Mouse (Mus musculus) embryonic facial prominence, embryonic 13.5 days (tissue): Measurements from ENCODE around the gene Tcf7l1. TPM values are rescaled to one million over a fixed set of nuclear protein-coding genes. Genes with fewer than 3 reads are reported as not detected.

ENCODE experiments used
- ATAC-seq: fragments of 200-750 bp; cut with Nextera tagmentation; 2 replicates; pipeline ENCODE4 v1.8.0; 2017; ENCODE audit warnings: low read depth; ENCODE audit not compliant: insufficient number of reproducible peaks, insufficient read depth, low FRiP score, low TSS enrichment
- H3K27ac ChIP-seq: fragments of 300-500 bp; sonication (generic); 2 replicates; pipeline ENCODE4 v1.5.1; 2015; ENCODE audit warnings: moderate library complexity, mild to moderate bottlenecking, inconsistent platforms
- H3K27me3 ChIP-seq: fragments of 300-500 bp; sonication (generic); 2 replicates; pipeline ENCODE4 v1.6.1; 2015; ENCODE audit warnings: mild to moderate bottlenecking, inconsistent platforms
- H3K36me3 ChIP-seq: fragments of 300-500 bp; sonication (generic); 2 replicates; pipeline ENCODE4 v1.6.1; 2015; ENCODE audit warnings: mild to moderate bottlenecking, inconsistent platforms
- H3K4me1 ChIP-seq: fragments of 300-500 bp; sonication (generic); 2 replicates; pipeline ENCODE4 v1.6.1; 2015; ENCODE audit warnings: inconsistent platforms
- H3K4me2 ChIP-seq: fragments of 300-500 bp; sonication (generic); 2 replicates; pipeline ENCODE4 v1.6.1; 2015; ENCODE audit warnings: moderate library complexity, mild to moderate bottlenecking, inconsistent platforms
- H3K4me3 ChIP-seq: fragments of 300-500 bp; sonication (generic); 2 replicates; pipeline ENCODE4 v1.5.1; 2015; ENCODE audit warnings: mild to moderate bottlenecking, inconsistent platforms
- H3K9ac ChIP-seq: fragments of 300-500 bp; sonication (generic); 2 replicates; pipeline ENCODE4 v1.6.1; 2015; ENCODE audit warnings: mild to moderate bottlenecking, inconsistent platforms
- H3K9me3 ChIP-seq: fragments of 300-500 bp; sonication (generic); 2 replicates; pipeline ENCODE4 v1.6.1; 2016; ENCODE audit warnings: inconsistent platforms
- WGBS: fragments of 180-500 bp; shearing (Covaris S2); methylation state at CpG from one replicate; pipeline ENCODE4 v1.1.7; 2015; ENCODE audit warnings: mixed read lengths; 5-methylcytosine and 5-hydroxymethylcytosine counted together
- polyA plus RNA-seq: library from polyadenylated mRNA; unstranded; fragments of >200 nt; fragmentation: Nextera tagmentation; extraction: Ambion mirVana; gene quantifications from 2 replicates; pipeline ENCODE4 v1.2.1, GENCODE M21; 2015

Gene Tcf7l1
- polyA plus RNA-seq, 1 experiment from 2014 or later = 59.2 TPM

DNA sequence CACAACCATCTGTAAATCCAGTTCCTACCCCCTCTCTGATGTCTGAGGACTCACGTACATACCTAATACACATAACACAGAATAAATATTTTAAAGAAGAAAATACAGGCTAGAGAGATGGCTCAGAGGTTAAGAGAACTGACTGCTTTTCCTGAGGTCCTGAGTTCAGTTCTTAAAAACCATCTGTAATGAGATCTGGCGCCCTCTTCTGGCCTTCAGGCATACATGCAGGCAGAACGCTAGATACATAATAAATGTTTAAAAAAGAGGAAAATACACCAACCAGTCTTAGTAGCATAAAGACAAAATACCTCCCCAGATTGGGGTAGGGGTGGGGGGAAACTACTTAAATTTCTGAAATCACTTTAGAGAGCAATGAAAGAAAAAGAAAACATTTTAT, 131.0 kb downstream of the Tcf7l1 start:
- Histone ChIP-seq H3K36me3 (no peaks in the 10 kb centered on the region), H3K27me3 (no peaks in the 10 kb centered on the region), H3K9ac (no peak overlapping the region), H3K27ac (peak overlapping the region; percentile 97), H3K4me2 (no peak overlapping the region), H3K4me3 (no peak overlapping the region), H3K4me1 (peaks cover 92% of the 10 kb centered on the region), H3K9me3 (no peaks in the 10 kb centered on the region)
- WGBS = 55% methylated on average over 3 of the region's 3 CpGs
- no peak for ATAC-seq

DNA sequence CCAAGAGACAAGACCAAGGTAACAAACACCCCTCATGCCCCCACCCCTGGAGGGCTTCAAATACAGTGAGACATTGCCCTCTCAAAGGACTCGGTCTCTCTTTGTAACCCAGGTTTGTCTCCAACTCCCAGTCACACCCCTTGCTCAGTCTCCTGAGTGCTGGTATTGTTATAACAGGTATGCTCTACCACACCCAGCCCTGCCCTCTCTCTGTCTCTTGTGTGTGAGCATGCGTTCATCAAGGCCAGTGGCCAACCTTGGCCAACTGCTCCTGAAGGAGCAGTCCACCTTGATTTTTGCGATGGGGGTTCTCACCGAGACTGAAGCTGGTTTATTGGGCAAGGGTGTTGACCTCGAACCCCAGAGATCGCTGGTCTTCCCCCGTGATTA, 133.0 kb downstream of the Tcf7l1 start:
- H3K27ac ChIP-seq = peak overlapping the region; percentile 97
- peak overlapping the region; percentile 35 for H3K4me3 ChIP-seq
- H3K36me3 ChIP-seq = no peaks in the 10 kb centered on the region
- ATAC-seq = no peak
- peaks cover 91% of the 10 kb centered on the region for H3K4me1 ChIP-seq
- no peaks in the 10 kb centered on the region for H3K9me3 ChIP-seq
- 69% methylated on average over 7 of the region's 7 CpGs for WGBS
- no peaks in the 10 kb centered on the region for H3K27me3 ChIP-seq
- peak overlapping the region; percentile 55 for H3K9ac ChIP-seq
- peak overlapping the region; percentile 65 for H3K4me2 ChIP-seq

DNA sequence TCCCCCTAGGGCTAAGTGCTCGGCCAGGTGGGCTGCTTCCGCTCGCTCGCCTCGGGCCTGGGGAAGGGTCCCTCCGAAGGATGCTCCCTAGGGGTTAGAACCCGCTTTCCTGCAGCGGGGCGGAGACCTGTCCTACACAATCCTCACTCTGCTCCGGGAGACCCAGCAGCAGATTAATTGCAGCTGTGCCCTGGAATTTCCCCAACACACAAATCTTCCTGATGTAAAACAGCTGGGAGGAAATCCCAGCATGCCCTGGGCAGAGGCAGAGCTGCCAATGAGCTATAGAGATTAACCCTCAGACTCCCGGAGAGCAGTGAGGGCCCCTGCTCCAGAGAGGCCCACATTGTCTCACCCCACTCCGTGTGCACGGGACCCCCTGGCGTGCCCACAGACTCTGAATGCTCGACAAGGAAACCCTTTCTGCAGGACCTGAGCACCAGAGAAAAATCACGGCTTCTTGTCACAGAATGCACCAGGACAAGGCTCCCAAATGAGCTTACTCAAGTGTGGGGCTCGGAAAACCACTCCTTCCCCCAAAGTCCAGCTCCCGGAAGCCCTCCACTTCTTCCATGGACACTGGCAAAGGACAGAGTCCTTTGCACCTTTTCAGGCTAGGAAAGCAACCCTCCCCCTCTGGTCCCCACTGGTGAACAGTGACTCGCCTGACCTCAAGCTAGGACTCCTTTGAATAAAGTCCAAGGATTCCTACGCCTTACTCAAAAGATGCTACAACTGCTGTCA, 133.6 kb downstream of the Tcf7l1 start:
- H3K9ac ChIP-seq = peak overlapping the region; percentile 58
- H3K4me1 ChIP-seq = peaks cover 91% of the 10 kb centered on the region

DNA sequence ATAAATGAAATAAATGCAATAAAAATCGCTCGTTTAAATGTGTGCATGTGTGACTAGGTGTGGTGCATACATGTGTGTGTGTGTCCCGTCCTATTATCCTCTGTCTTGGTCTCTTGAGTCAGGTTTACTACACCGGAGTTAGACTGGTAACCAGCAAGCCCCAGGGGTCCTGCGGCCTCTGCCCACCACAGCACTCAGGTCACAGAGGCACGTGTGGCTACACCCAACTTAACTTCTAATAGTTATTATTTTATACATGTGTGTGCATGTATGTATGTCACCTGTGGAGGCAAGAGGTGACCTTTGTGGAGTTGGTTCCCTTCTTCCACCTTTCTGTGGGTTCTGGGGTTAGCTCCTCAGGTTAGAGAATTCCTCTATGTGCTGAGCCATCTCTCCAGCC, 134.7 kb downstream of the Tcf7l1 start:
- Histone ChIP-seq H3K4me1 (peaks cover 88% of the 10 kb centered on the region), H3K4me2 (peak overlapping the region; percentile 65; the same call in 1 of the 2 replicates), H3K36me3 (no peaks in the 10 kb centered on the region), H3K9ac (no peak overlapping the region), H3K27ac (peak overlapping the region; percentile 97), H3K9me3 (no peaks in the 10 kb centered on the region), H3K27me3 (no peaks in the 10 kb centered on the region), H3K4me3 (no peak overlapping the region)
- no peak for ATAC-seq
- WGBS = 79% methylated on average over 6 of the region's 6 CpGs

More for the DNA sequence above, 133.6 kb downstream of the Tcf7l1 start:
- Histone ChIP-seq H3K27ac (peak overlapping the region; percentile 97), H3K4me3 (peak overlapping the region; percentile 35), H3K36me3 (no peaks in the 10 kb centered on the region), H3K27me3 (no peaks in the 10 kb centered on the region), H3K9me3 (no peaks in the 10 kb centered on the region), H3K4me2 (peak overlapping the region; percentile 65)
- 10% methylated on average over 20 of the region's 20 CpGs for WGBS
- ATAC-seq = peak; percentile 89

DNA sequence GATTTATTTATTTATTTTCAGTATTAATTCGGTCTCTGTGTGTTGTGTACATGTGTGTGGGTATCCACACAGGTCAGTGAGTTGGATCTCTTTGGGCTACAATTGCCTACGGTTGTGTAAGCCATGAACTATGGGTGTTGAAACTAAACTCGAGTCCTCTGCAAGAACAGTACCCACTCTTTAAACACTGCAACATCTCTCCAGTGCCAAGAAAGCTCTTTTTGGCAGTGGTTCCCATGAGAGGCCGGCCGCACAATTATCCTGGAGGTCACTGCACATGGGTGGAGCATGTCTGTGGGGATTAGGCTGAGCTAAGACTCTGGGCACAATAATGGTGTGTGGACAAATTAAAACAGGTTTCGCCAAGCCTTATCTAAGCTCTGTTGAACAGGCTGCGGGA, 135.6 kb downstream of the Tcf7l1 start:
- Histone ChIP-seq H3K36me3 (peaks cover 8% of the 10 kb centered on the region; the same call in 1 of the 2 replicates), H3K4me1 (peaks cover 88% of the 10 kb centered on the region), H3K27me3 (no peaks in the 10 kb centered on the region), H3K4me3 (no peak overlapping the region), H3K27ac (peak overlapping the region; percentile 39), H3K9me3 (no peaks in the 10 kb centered on the region), H3K4me2 (no peak overlapping the region), H3K9ac (no peak overlapping the region)
- ATAC-seq = no peak
- 71% methylated on average over 7 of the region's 7 CpGs for WGBS

DNA sequence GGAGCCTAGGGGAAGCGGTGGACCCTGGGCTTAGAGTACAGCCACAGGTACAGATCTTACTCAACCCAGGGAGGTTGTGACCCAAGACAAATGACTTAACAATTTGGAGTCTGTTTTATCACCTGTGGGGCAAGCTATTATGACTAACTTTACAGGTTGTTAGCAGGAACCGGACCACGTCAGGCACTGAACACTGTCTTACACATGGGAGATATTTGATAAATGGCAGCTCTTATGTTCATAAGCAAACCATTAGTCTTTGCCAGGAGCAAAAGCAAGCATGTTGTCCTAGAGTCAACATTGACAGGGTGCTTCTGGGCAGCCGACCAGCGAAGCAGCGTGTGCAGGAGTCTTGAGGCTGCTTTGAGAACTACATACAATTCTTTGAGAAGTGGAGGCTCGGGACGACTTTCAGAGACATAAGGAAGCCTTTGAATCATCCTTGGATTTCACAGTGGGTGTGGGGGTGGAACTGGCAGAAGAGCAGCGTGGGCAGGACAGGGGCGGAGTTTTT, 138.7 kb downstream of the Tcf7l1 start:
- peak overlapping the region; percentile 39; the same call in 1 of the 2 replicates for H3K27ac ChIP-seq
- ATAC-seq = no peak
- WGBS = 61% methylated on average over 10 of the region's 10 CpGs
- H3K27me3 ChIP-seq = no peaks in the 10 kb centered on the region
- no peaks in the 10 kb centered on the region for H3K9me3 ChIP-seq
- H3K36me3 ChIP-seq = peaks cover 22% of the 10 kb centered on the region
- H3K9ac ChIP-seq = no peak overlapping the region
- H3K4me1 ChIP-seq = peaks cover 70% of the 10 kb centered on the region
- no peak overlapping the region for H3K4me3 ChIP-seq
- no peak overlapping the region for H3K4me2 ChIP-seq

DNA sequence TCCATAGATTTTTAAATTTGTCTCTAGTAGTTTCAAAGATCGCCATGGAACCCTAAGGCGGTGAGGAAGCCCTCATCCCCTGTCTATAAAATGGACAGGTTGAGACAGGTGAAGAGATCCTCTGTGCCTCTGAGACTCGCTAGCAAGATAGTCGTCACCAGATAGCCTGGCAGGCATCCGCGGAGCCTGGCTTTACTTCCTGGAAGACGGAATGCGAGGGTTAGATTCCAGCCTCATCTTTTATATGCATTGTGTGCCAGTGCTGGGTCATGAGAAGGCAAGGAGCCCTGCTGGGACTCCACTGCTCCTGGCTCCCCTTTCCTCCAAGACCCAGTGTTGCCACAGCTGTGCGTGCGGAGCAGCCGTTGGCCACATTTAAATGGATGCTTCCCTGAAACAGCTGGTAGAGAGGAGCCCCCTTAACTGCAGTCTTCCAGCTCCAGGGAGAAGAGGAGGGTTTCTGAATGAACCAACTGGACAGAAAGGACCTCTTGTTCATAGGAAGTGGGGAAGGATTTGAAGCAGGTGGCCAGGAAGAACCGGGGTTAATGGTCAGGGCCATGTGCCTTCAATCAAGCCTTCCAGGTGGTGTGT, 141.0 kb downstream of the Tcf7l1 start:
- Histone ChIP-seq H3K9me3 (no peaks in the 10 kb centered on the region), H3K4me2 (no peak overlapping the region), H3K36me3 (peaks cover 22% of the 10 kb centered on the region), H3K4me1 (peaks cover 48% of the 10 kb centered on the region), H3K27ac (peak overlapping the region; percentile 56), H3K4me3 (no peak overlapping the region), H3K27me3 (no peaks in the 10 kb centered on the region), H3K9ac (peak overlapping the region; percentile 49; the same call in 1 of the 2 replicates)
- 44% methylated on average over 12 of the region's 12 CpGs for WGBS
- no peak for ATAC-seq

DNA sequence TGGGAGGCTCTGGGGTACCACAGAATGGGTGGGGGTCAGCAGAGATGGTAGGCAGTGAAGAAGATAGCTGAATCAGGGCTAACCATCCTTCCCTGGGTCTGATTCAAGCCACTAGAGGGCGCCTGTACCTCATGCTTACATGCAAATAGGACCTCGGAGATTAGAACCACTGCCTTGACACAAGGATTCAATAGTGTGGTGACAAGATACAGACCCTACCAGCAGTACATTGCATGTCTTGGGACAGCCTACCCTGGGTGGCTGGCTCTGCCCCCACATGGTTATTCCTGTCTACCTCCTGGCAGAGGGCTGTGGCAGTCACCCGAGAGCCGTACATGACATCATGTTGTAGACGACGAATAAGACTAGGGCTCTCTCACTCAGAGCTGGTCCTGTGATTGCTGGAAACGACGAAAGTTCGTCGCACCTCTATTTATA, 141.7 kb downstream of the Tcf7l1 start:
- no peak for ATAC-seq
- Histone ChIP-seq H3K27me3 (no peaks in the 10 kb centered on the region), H3K4me3 (no peak overlapping the region), H3K9me3 (no peaks in the 10 kb centered on the region), H3K36me3 (peaks cover 22% of the 10 kb centered on the region), H3K4me1 (peaks cover 43% of the 10 kb centered on the region), H3K4me2 (no peak overlapping the region), H3K9ac (no peak overlapping the region), H3K27ac (peak overlapping the region; percentile 11; the same call in 1 of the 2 replicates)
- WGBS = 46% methylated on average over 10 of the region's 10 CpGs

DNA sequence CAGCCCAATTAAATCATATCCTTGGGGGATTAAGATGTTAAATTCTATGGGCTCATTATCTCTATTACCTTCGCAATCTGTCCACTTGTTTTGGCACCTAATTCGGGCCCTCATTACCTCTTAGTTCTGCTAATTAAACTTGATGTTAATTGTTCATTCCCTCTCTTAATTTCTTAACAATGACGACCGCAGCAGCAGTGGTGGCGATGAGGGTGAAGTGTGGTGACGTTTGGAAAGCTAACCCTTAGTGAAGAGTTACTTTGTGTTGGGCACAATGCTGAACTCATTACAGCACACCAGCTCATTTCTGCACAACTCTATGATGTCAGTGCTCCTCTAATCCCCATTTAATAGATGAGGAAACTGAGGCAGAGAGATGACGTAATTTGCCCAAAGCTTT, 143.7 kb downstream of the Tcf7l1 start:
- Histone ChIP-seq H3K27me3 (no peaks in the 10 kb centered on the region), H3K36me3 (peaks cover 29% of the 10 kb centered on the region), H3K9me3 (no peaks in the 10 kb centered on the region), H3K4me1 (peaks cover 29% of the 10 kb centered on the region), H3K4me2 (no peak overlapping the region), H3K9ac (no peak overlapping the region), H3K4me3 (no peak overlapping the region), H3K27ac (no peak overlapping the region)
- WGBS = 74% methylated on average over 7 of the region's 7 CpGs
- ATAC-seq = no peak

DNA sequence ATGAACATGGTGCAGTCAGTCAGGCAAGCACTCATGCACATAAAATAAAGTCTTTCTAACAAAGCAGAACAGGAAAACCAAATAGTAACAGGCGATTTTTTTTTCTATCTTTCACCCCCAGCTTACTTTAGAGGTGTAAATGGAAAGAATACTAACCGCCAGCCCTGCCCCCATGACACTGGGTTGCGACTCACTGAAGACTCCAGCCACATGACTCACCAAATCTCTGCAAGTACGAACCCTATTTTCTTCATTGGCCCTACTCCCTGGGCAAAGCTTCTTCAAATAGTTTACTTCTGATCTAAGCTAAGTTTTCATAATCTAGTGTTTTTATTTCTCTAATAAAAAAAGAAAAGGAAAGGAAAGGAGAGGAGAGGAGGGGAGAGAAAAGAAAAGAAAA, 144.5 kb downstream of the Tcf7l1 start:
- Histone ChIP-seq H3K9ac (no peak overlapping the region), H3K4me1 (peaks cover 23% of the 10 kb centered on the region), H3K4me2 (no peak overlapping the region), H3K36me3 (peaks cover 30% of the 10 kb centered on the region), H3K27me3 (no peaks in the 10 kb centered on the region), H3K4me3 (no peak overlapping the region), H3K27ac (no peak overlapping the region), H3K9me3 (no peaks in the 10 kb centered on the region)
- WGBS = 84% methylated on average over 4 of the region's 4 CpGs
- ATAC-seq = no peak

DNA sequence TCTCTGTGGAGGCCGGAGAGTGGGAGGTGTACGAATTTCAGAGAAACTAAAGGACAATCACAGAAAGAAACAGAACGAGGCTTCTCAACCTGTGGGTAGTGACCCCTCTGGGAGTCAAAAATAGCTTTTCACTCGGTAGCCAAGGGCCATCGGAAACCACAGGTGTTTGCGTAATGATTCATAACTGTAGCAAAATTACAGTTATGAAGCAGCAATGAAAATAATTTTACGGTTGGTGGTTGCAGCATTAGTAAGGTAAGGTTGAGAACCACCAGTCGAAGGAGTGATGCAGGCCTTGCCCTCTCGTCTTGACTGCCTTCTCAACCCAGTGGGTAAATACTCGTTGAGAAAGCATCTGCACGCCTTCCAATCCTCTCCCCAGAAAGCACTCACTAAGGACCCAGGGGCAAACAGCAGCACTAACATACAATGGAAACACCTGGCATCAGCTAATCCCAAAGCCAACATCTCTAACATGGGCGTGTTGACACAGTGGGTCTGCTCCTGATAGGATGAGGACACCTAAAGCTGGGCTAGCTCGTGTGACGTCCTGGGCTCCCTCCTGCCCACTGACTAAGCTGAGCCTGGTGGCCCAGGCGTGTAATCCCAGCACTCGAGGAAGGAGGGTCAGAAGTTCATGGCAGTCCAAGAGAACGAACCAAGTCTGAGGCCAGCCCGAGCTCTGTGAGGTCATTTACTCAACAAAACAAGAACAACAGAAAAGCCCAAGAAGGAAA, 147.7 kb downstream of the Tcf7l1 start:
- H3K27ac ChIP-seq = no peak overlapping the region
- no peak overlapping the region for H3K4me3 ChIP-seq
- peaks cover 5% of the 10 kb centered on the region; the same call in 1 of the 2 replicates for H3K4me1 ChIP-seq
- H3K27me3 ChIP-seq = no peaks in the 10 kb centered on the region
- H3K36me3 ChIP-seq = peaks cover 11% of the 10 kb centered on the region
- H3K9me3 ChIP-seq = no peaks in the 10 kb centered on the region
- ATAC-seq = no peak
- 81% methylated on average over 18 of the region's 18 CpGs for WGBS
- H3K9ac ChIP-seq = no peak overlapping the region
- no peak overlapping the region for H3K4me2 ChIP-seq
